Mouse (Mus musculus) liver, postnatal 0 days (tissue): Measurements from ENCODE around the gene 1700007K13Rik. TPM values are rescaled to one million over a fixed set of nuclear protein-coding genes. Genes with fewer than 3 reads are reported as not detected.
"Not testable (repeated sequence)": the region's sequence is repeated elsewhere in the genome, so short reads cannot be mapped to it uniquely, and the experiment has no call there.

ENCODE experiments used
- ATAC-seq: fragments of 200-750 bp; cut with Nextera tagmentation; 2 replicates; pipeline ENCODE4 v1.8.0; 2017; ENCODE audit warnings: mild to moderate bottlenecking, moderate library complexity
- DNase-seq: peaks from one replicate; pipeline ENCODE4 v3.0.0-alpha.2; 2016
- H3K27ac ChIP-seq: fragments of 300-500 bp; sonication (generic); 2 replicates; pipeline ENCODE4 v1.5.1; 2014; ENCODE audit warnings: antibody characterized with exemption, moderate library complexity, mild to moderate bottlenecking, low read depth
- H3K27me3 ChIP-seq: fragments of 300-500 bp; sonication (generic); 2 replicates; pipeline ENCODE4 v1.6.1; 2014; ENCODE audit warnings: low read length, control low read depth, mixed read lengths; ENCODE audit not compliant: insufficient read depth
- H3K36me3 ChIP-seq: fragments of 300-500 bp; sonication (generic); replicated peaks from 2 replicates; pipeline ENCODE4 v1.6.1; 2014; ENCODE audit warnings: mild to moderate bottlenecking, control low read depth, low read length, moderate library complexity, mixed read lengths; ENCODE audit not compliant: insufficient read depth
- H3K4me1 ChIP-seq: fragments of 300-500 bp; sonication (generic); 2 replicates; pipeline ENCODE4 v1.6.1; 2014; ENCODE audit warnings: antibody characterized with exemption, mild to moderate bottlenecking, control low read depth; ENCODE audit not compliant: insufficient read depth
- H3K4me2 ChIP-seq: fragments of 300-500 bp; sonication (generic); 2 replicates; pipeline ENCODE4 v1.6.1; 2014; ENCODE audit warnings: low read depth, mild to moderate bottlenecking, low read length, moderate library complexity, mixed read lengths
- H3K4me3 ChIP-seq: fragments of 300-500 bp; sonication (generic); 2 replicates; pipeline ENCODE4 v1.5.1; 2014; ENCODE audit warnings: low read depth, low read length
- H3K9ac ChIP-seq: fragments of 300-500 bp; sonication (generic); replicated peaks from 2 replicates; pipeline ENCODE4 v1.6.1; 2014; ENCODE audit warnings: mild to moderate bottlenecking, moderate library complexity
- H3K9me3 ChIP-seq: fragments of 300-500 bp; sonication (generic); 2 replicates; pipeline ENCODE4 v1.6.1; 2016; ENCODE audit warnings: mild to moderate bottlenecking, control low read depth, low read length, mixed read lengths
- CTCF ChIP-seq: sonication (generic); IDR thresholded peaks from 2 replicates; pipeline ENCODE4 v1.5.1; 2016; ENCODE audit warnings: antibody characterized with exemption, low read depth
- EP300 ChIP-seq: IDR thresholded peaks from 2 replicates; pipeline ENCODE4 v1.6.1; 2016; ENCODE audit warnings: antibody characterized with exemption, low read depth, mild to moderate bottlenecking
- WGBS: fragments of 180-500 bp; shearing (Covaris S2); extraction: QIAGEN DNeasy Blood & Tissue Kit; methylation state at CpG from one replicate; pipeline ENCODE4 v1.1.7; 2014; ENCODE audit not compliant: insufficient replicate concordance; 5-methylcytosine and 5-hydroxymethylcytosine counted together
- polyA plus RNA-seq: library from polyadenylated mRNA; unstranded; fragments of >200 nt; fragmentation: Nextera tagmentation; extraction: Ambion mirVana; gene quantifications from 2 replicates; pipeline ENCODE4 v1.2.1, GENCODE M21; 2015

Gene 1700007K13Rik
- polyA plus RNA-seq, 1 experiment from 2014 or later, result not detected

DNA sequence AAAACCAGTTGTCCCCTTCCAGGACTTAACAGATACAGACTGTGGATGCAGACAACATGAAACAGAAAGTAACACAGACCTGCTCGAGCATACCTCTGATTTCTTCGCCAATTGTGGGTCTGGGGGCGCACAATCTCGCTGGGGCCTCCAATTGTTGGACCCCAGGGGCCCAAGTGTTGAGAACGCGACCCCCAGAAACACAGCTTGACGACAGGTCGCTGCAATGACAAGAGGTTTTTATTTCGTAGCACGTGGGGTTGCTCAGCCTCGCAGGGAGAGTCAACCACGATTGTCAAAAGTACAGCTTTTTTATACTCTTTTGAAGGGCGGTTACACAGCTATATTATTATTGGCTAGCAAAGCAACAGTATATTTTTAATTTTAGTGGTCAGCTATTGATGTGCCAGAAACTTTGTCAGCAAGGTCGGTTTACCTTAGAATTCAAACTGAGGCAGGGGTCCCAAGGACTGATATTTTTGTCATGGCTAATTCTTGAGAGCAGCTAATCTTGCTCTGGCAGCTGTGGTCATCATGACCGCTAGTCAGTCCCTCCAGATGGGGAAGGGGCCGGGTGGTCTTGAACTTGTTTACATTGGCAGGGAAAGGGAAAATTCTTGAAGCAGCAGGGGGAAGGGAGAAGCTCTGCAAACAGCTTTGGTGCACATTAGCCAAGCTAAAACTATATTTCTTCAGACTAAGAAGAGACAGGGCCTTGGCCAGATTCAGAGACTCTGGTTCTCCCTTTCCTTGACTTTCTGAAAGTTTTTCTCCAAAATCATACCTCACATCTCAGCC is 29.9 kb upstream of the 1700007K13Rik start:
- Histone ChIP-seq H3K27me3 (no peaks in the 10 kb centered on the region), H3K9ac (no peak overlapping the region), H3K4me1 (no peaks in the 10 kb centered on the region), H3K36me3 (no peaks in the 10 kb centered on the region), H3K27ac (no peak overlapping the region), H3K4me3 (no peak overlapping the region), H3K4me2 (no peak overlapping the region), H3K9me3 (no peaks in the 10 kb centered on the region)
- WGBS, result 74% methylated on average over 16 of the region's 16 CpGs
- no peak for ATAC-seq
- TF ChIP-seq EP300 (no peak), CTCF (no peak)
- DNase-seq, result no peak

DNA sequence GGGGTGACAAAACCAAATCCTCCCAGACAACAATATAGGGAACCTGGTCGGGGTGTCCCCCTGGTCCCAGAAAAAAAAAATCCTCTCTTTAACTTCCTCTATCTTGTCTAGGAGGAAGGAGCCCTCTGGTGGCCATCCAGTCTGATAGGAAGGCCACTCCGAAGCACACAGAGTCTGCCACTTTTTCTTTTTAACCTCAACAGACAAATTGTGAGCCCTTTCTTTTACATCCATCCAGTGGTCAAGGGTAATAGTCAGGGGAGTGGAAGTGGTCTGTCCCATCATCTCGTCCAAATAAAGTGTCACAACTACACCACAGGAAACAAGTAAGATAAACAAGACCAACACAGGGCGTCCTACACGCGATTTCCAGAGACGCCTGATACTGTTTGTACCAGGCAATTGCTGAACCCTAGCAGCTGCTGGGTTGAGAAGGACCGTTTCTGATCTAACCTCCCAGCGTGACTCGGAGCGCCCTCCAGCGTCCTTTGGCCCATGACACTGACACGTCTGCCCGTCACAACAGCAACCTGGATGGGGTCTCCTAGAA is 29.1 kb upstream of the 1700007K13Rik start:
- Histone ChIP-seq H3K4me2 (no peak overlapping the region), H3K9me3 (no peaks in the 10 kb centered on the region), H3K27me3 (no peaks in the 10 kb centered on the region), H3K9ac (no peak overlapping the region), H3K27ac (no peak overlapping the region), H3K4me3 (no peak overlapping the region), H3K4me1 (no peaks in the 10 kb centered on the region), H3K36me3 (no peaks in the 10 kb centered on the region)
- TF ChIP-seq EP300 (no peak), CTCF (peak; percentile 40)
- no peak for ATAC-seq
- DNase-seq, result no peak
- WGBS, result 67% methylated on average over 14 of the region's 14 CpGs

DNA sequence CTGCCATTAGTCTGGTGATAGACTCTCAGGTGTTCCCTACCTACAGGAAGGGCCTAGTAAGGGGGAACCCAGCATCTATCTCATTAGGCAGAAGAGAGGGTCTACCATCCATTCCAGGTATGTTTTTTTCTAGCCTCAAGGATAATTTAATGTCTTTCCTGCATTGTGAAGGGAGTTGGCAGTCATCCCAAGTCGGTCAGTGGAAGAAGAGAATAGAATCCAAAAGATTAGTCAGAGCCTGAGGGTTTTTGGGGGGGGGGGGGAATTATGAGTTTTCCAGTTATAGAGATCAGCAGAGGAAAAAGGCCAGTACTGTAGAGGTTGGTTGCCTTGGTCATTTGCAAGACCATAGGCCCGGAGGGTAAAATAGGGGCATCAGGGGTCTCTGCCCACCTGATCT is 28.4 kb upstream of the 1700007K13Rik start:
- ATAC-seq (no peak), DNase-seq (no peak)
- H3K9ac ChIP-seq, result no peak overlapping the region
- no peaks in the 10 kb centered on the region for H3K36me3 ChIP-seq
- H3K27me3 ChIP-seq, result no peaks in the 10 kb centered on the region
- no peaks in the 10 kb centered on the region for H3K9me3 ChIP-seq
- no peak overlapping the region for H3K4me3 ChIP-seq
- H3K27ac ChIP-seq, result no peak overlapping the region
- H3K4me2 ChIP-seq, result no peak overlapping the region
- TF ChIP-seq CTCF (no peak), EP300 (no peak)
- 68% methylated on average over 2 of the region's 2 CpGs for WGBS
- H3K4me1 ChIP-seq, result no peaks in the 10 kb centered on the region

DNA sequence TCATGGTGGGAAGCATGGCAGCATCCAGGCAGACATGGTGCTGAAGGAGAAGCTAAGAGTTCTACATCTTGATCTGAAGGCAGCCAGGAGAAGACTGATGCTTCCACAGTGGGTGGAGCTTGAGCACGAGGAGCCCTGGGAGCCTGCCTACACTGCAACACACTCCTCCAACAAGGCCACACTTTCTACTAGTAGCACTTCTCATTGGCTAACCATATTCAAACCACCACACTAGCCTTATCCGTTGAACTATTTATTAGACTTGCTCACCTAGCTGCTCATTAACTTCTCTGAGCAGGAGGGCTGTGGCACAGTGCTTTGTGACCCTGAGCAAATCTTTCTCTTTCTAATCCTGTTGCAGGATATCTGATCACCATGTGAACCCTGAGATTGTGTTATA is 17.7 kb upstream of the 1700007K13Rik start:
- Histone ChIP-seq H3K4me2 (no peak overlapping the region), H3K36me3 (no peaks in the 10 kb centered on the region), H3K27me3 (no peaks in the 10 kb centered on the region), H3K9me3 (no peaks in the 10 kb centered on the region), H3K4me1 (no peaks in the 10 kb centered on the region), H3K27ac (no peak overlapping the region), H3K4me3 (no peak overlapping the region), H3K9ac (no peak overlapping the region)
- ATAC-seq (no peak), DNase-seq (no peak)
- TF ChIP-seq CTCF (no peak), EP300 (no peak)
- 43% methylated on average over 2 of the region's 2 CpGs for WGBS

DNA sequence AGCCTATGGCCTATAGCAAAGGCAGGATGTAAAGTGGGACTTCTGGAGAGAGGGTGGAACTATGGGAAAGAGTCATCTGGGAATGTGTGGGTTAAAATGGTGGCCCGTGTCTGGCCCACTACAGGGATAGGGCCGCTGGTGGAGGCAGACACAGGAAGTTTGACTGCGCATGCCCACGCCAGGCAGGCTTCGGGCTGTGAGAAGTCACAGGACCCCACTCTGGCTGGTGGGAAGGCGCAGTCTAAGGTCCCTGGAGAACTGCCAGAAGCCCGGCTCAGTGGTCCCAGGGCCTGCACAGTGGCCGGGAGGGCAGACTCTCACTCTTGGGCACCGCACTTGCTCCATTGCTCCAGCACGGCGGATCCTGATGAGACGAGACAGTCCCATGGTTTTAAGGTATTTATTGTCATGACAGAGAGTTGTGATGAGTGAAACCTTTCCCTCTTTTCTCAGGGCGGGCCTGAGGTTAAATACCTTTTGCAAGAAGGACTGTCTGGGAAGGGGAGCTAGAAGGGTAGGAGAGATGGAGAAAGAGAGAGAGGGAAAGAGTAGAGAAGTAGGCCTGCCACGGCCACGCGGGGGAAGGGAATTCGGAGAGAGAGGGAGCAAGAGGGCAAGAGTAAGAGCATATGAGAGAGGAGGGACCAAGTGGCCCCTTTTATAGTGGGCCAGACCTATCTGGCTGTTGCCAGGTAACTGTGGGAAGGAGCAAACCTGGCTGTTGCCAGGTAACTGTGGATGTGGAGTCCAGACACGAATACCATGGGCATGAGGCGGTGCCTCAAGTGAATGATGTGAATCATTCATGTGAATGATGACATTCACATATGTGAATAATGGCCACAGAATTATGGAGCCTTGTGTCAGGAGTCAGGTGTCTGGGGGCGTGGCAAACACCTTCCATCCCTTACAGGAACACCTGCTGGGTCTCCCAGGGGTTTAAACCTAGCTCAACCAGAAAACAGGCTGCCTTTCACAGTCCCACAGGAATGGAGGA is 13.4 kb upstream of the 1700007K13Rik start:
- DNase-seq (no peak), ATAC-seq (no peak)
- H3K9ac ChIP-seq, result no peak overlapping the region
- H3K27ac ChIP-seq, result no peak overlapping the region
- H3K9me3 ChIP-seq, result no peaks in the 10 kb centered on the region
- no peaks in the 10 kb centered on the region for H3K27me3 ChIP-seq
- 71% methylated on average over 20 of the region's 20 CpGs for WGBS
- H3K4me1 ChIP-seq, result no peaks in the 10 kb centered on the region
- H3K36me3 ChIP-seq, result no peaks in the 10 kb centered on the region
- H3K4me3 ChIP-seq, result no peak overlapping the region
- no peak overlapping the region for H3K4me2 ChIP-seq
- no peak for TF ChIP-seq EP300

DNA sequence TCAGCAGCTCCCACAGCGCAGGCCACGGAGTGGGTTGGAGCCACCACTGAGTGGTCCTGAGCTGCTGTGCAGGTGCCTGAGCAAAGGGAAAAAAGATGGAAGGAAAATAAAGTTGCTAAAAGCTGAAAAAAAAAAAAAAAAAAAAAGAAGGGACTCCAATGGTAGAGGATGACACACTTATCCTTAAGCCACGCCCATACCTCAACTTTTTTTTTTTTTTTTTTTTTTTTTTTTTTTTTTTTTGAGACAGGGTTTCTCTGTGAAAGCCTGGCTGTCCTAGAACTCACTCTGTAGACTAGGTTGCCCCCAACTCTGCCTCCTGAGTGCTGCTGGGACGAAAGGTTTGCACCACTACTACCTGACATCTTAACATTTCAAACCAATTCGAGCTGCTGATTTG is 11.9 kb upstream of the 1700007K13Rik start:
- H3K9me3 ChIP-seq, H3K27me3 ChIP-seq, H3K36me3 ChIP-seq, ATAC-seq, H3K27ac ChIP-seq, H3K4me1 ChIP-seq, DNase-seq, H3K4me3 ChIP-seq, H3K9ac ChIP-seq, H3K4me2 ChIP-seq: not testable (repeated sequence)
- WGBS, result 86% methylated on average over 5 of the region's 5 CpGs

DNA sequence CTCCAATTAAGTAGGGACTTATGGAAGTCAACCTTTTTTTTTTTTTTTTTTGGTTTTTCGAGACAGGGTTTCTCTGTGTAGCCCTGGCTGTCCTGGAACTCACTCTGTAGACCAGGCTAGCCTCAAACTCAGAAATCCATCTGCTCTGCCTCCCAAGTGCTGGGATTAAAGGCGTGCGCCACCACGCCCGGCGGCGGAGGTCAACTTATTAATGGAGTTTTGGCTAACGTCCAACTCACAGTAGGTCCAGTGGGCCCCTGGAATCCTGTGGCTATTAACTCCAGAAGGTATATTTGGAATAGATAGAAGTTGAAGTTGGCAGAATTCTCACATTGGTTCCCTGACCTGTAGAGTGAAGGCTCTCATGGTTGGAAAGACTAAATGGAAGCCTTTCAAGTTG is 5.9 kb upstream of the 1700007K13Rik start:
- not testable (repeated sequence) for ATAC-seq, H3K9ac ChIP-seq, H3K9me3 ChIP-seq, H3K27me3 ChIP-seq, H3K27ac ChIP-seq, H3K4me3 ChIP-seq, H3K4me2 ChIP-seq, DNase-seq
- peaks cover 14% of the 10 kb centered on the region for H3K36me3 ChIP-seq
- WGBS, result 90% methylated on average over 8 of the region's 8 CpGs
- H3K4me1 ChIP-seq, result peaks cover 10% of the 10 kb centered on the region
